Mouse (Mus musculus): ENCODE measurements around the gene Gsdma. TPM values are rescaled to one million over a fixed set of nuclear protein-coding genes. Genes with fewer than 3 reads are reported as not detected.
"Not testable (repeated sequence)": the region's sequence is repeated elsewhere in the genome, so short reads cannot be mapped to it uniquely, and the experiment has no call there.

Gene Gsdma
- polyA plus RNA-seq, 1 experiment from 2014 or later, result not detected

GRCm38 (mm10) chr11:98668984-98669383, 4.8 kb downstream of the Gsdma start:
- WGBS (ENCODE audit: missing documents), result 24% methylated on average over 2 of the region's 2 CpGs
- no peak overlapping the region for H3K4me3 ChIP-seq (ENCODE audit: inconsistent target)
- H3K36me3 ChIP-seq (ENCODE audit: inconsistent target), result no peaks in the 10 kb centered on the region
- no peaks in the 10 kb centered on the region for H3K79me2 ChIP-seq (ENCODE audit: inconsistent target)
- H3K27ac ChIP-seq, result no peak overlapping the region

- Histone ChIP-seq H3K36me3 (ENCODE audit: inconsistent target) (no peaks in the 10 kb centered on the region), H3K27ac (no peak overlapping the region), H3K4me3 (ENCODE audit: inconsistent target) (no peak overlapping the region), H3K79me2 (ENCODE audit: inconsistent target) (no peaks in the 10 kb centered on the region)
- WGBS (ENCODE audit: missing documents), result 96% methylated on average over 3 of the region's 3 CpGs
Observed at GRCm38 (mm10) chr11:98671284-98671815, 7.2 kb downstream of the Gsdma start.

GRCm38 (mm10) chr11:98671857-98672256, 7.7 kb downstream of the Gsdma start:
- 18% methylated on average over 5 of the region's 5 CpGs for WGBS (ENCODE audit: missing documents)
- H3K36me3 ChIP-seq (ENCODE audit: inconsistent target), result no peaks in the 10 kb centered on the region
- H3K4me3 ChIP-seq (ENCODE audit: inconsistent target), result no peak overlapping the region
- no peak overlapping the region for H3K27ac ChIP-seq
- H3K79me2 ChIP-seq (ENCODE audit: inconsistent target), result no peaks in the 10 kb centered on the region

GRCm38 (mm10) chr11:98672482-98672881, 8.3 kb downstream of the Gsdma start:
- WGBS (ENCODE audit: missing documents), result 57% methylated on average over 5 of the region's 5 CpGs
- Histone ChIP-seq H3K36me3 (ENCODE audit: inconsistent target) (no peaks in the 10 kb centered on the region), H3K4me3 (ENCODE audit: inconsistent target) (no peak overlapping the region), H3K79me2 (ENCODE audit: inconsistent target) (no peaks in the 10 kb centered on the region), H3K27ac (no peak overlapping the region)

GRCm38 (mm10) chr11:98673136-98673535, 9.0 kb downstream of the Gsdma start:
- 3% methylated on average over 3 of the region's 7 CpGs for WGBS (ENCODE audit: missing documents)
- not testable (repeated sequence) for H3K4me3 ChIP-seq (ENCODE audit: inconsistent target); H3K36me3 ChIP-seq (ENCODE audit: inconsistent target); H3K27ac ChIP-seq; H3K79me2 ChIP-seq (ENCODE audit: inconsistent target)

- no peak overlapping the region for H3K4me3 ChIP-seq (ENCODE audit: inconsistent target)
- 46% methylated on average over 7 of the region's 7 CpGs for WGBS (ENCODE audit: missing documents)
- no peaks in the 10 kb centered on the region for H3K79me2 ChIP-seq (ENCODE audit: inconsistent target)
- H3K36me3 ChIP-seq (ENCODE audit: inconsistent target), result no peaks in the 10 kb centered on the region
- H3K27ac ChIP-seq, result no peak overlapping the region
Observed at GRCm38 (mm10) chr11:98675829-98676363, 11.7 kb downstream of the Gsdma start.

- H3K4me3 ChIP-seq (ENCODE audit: inconsistent target), result no peak overlapping the region
- no peak overlapping the region for H3K27ac ChIP-seq
- 100% methylated on average over 1 of the region's 1 CpGs for WGBS (ENCODE audit: missing documents)
- H3K36me3 ChIP-seq (ENCODE audit: inconsistent target), result no peaks in the 10 kb centered on the region
- peaks cover 25% of the 10 kb centered on the region for H3K79me2 ChIP-seq (ENCODE audit: inconsistent target)
Observed at GRCm38 (mm10) chr11:98680023-98680422, 15.9 kb downstream of the Gsdma start.

- not testable (repeated sequence) for H3K36me3 ChIP-seq (ENCODE audit: inconsistent target); H3K27ac ChIP-seq; H3K4me3 ChIP-seq (ENCODE audit: inconsistent target)
- WGBS (ENCODE audit: missing documents), result 91% methylated on average over 3 of the region's 4 CpGs
- peaks cover 30% of the 10 kb centered on the region for H3K79me2 ChIP-seq (ENCODE audit: inconsistent target)
Observed at GRCm38 (mm10) chr11:98680595-98680994, 16.4 kb downstream of the Gsdma start.

GRCm38 (mm10) chr11:98681186-98681585, 17.0 kb downstream of the Gsdma start:
- no peak overlapping the region for H3K4me3 ChIP-seq (ENCODE audit: inconsistent target)
- no peak overlapping the region for H3K27ac ChIP-seq
- H3K36me3 ChIP-seq (ENCODE audit: inconsistent target), result peaks cover 9% of the 10 kb centered on the region
- peaks cover 31% of the 10 kb centered on the region for H3K79me2 ChIP-seq (ENCODE audit: inconsistent target)
- WGBS (ENCODE audit: missing documents), result 79% methylated on average over 4 of the region's 4 CpGs

- 4% methylated on average over 44 of the region's 45 CpGs for WGBS (ENCODE audit: missing documents)
- H3K36me3 ChIP-seq (ENCODE audit: inconsistent target), result peaks cover 18% of the 10 kb centered on the region
Observed at GRCm38 (mm10) chr11:98681786-98682745, 17.9 kb downstream of the Gsdma start, which contains the start of gene Psmd3. Gene Psmd3 (plus strand): TSS chr11:98682554.

GRCm38 (mm10) chr11:98682811-98683210, 18.7 kb downstream of the Gsdma start:
- H3K4me3 ChIP-seq (ENCODE audit: inconsistent target), result peak overlapping the region; percentile 97
- H3K36me3 ChIP-seq (ENCODE audit: inconsistent target), result peaks cover 25% of the 10 kb centered on the region
- H3K79me2 ChIP-seq (ENCODE audit: inconsistent target), result peaks cover 31% of the 10 kb centered on the region
- 1% methylated on average over 23 of the region's 23 CpGs for WGBS (ENCODE audit: missing documents)
- H3K27ac ChIP-seq, result peak overlapping the region; percentile 39

More at GRCm38 (mm10) chr11:98681786-98682745, 17.9 kb downstream of the Gsdma start, which contains the start of gene Psmd3:
- Histone ChIP-seq H3K4me3 (ENCODE audit: inconsistent target) (peak within 1 kb of the TSS; percentile 97), H3K27ac (peak within 1 kb of the TSS; percentile 44), H3K79me2 (ENCODE audit: inconsistent target) (peaks cover 31% of the 10 kb centered on the region)

GRCm38 (mm10) chr11:98685642-98686041, 21.5 kb downstream of the Gsdma start:
- H3K36me3 ChIP-seq (ENCODE audit: inconsistent target), result peaks cover 49% of the 10 kb centered on the region
- no peak overlapping the region for H3K4me3 ChIP-seq (ENCODE audit: inconsistent target)
- 95% methylated on average over 9 of the region's 9 CpGs for WGBS (ENCODE audit: missing documents)
- peaks cover 31% of the 10 kb centered on the region for H3K79me2 ChIP-seq (ENCODE audit: inconsistent target)
- no peak overlapping the region for H3K27ac ChIP-seq

GRCm38 (mm10) chr11:98686976-98687375, 22.8 kb downstream of the Gsdma start:
- 96% methylated on average over 4 of the region's 4 CpGs for WGBS (ENCODE audit: missing documents)
- Histone ChIP-seq H3K79me2 (ENCODE audit: inconsistent target) (peaks cover 31% of the 10 kb centered on the region), H3K36me3 (ENCODE audit: inconsistent target) (peaks cover 63% of the 10 kb centered on the region), H3K27ac (no peak overlapping the region), H3K4me3 (ENCODE audit: inconsistent target) (no peak overlapping the region)

GRCm38 (mm10) chr11:98688009-98688408, 23.9 kb downstream of the Gsdma start:
- H3K79me2 ChIP-seq (ENCODE audit: inconsistent target), result peaks cover 27% of the 10 kb centered on the region
- 92% methylated on average over 8 of the region's 8 CpGs for WGBS (ENCODE audit: missing documents)

GRCm38 (mm10) chr11:98693201-98693600, 29.1 kb downstream of the Gsdma start:
- H3K27ac ChIP-seq, result no peak overlapping the region
- H3K79me2 ChIP-seq (ENCODE audit: inconsistent target), result no peaks in the 10 kb centered on the region
- WGBS (ENCODE audit: missing documents), result 81% methylated on average over 13 of the region's 13 CpGs
- H3K36me3 ChIP-seq (ENCODE audit: inconsistent target), result peaks cover 70% of the 10 kb centered on the region
- no peak overlapping the region for H3K4me3 ChIP-seq (ENCODE audit: inconsistent target)

More at GRCm38 (mm10) chr11:98688009-98688408, 23.9 kb downstream of the Gsdma start:
- Histone ChIP-seq H3K36me3 (ENCODE audit: inconsistent target) (peaks cover 72% of the 10 kb centered on the region), H3K27ac (no peak overlapping the region), H3K4me3 (ENCODE audit: inconsistent target) (no peak overlapping the region)

All from macrophage (primary cell).